Mouse (Mus musculus) brain, embryonic 14.5 days (tissue): ENCODE measurements around the gene Tet2.
"Not testable (repeated sequence)": the region's sequence is repeated elsewhere in the genome, so short reads cannot be mapped to it uniquely, and the experiment has no call there.

ENCODE experiments used
- CTCF ChIP-seq: fragments of 200-500 bp; IDR thresholded peaks from 2 replicates; pipeline ENCODE4 v1.5.1; 2012; ENCODE audit warnings: inconsistent platforms, mild to moderate bottlenecking, moderate library complexity, borderline replicate concordance; ENCODE audit not compliant: insufficient read depth, insufficient read length; ENCODE audit errors: extremely low read depth
- POLR2A ChIP-seq: fragments of 200-500 bp; IDR thresholded peaks from 2 replicates; pipeline ENCODE4 v1.6.1; 2012; ENCODE audit warnings: mild to moderate bottlenecking, inconsistent platforms, borderline replicate concordance; ENCODE audit not compliant: poor library complexity, insufficient read depth, insufficient read length, severe bottlenecking; ENCODE audit errors: extremely low read depth

GRCm38 (mm10) chr3:133538499-133538898, 6.4 kb downstream of the Tet2 start:
- not testable (repeated sequence) for TF ChIP-seq CTCF, POLR2A
